Mouse (Mus musculus): ENCODE data around the gene Wbp4. TPM values are rescaled to one million over a fixed set of nuclear protein-coding genes. Genes with fewer than 3 reads are reported as not detected.

Wbp4 gene
- polyA plus RNA-seq, 1 experiment from 2014 or later = 31.0 TPM

GRCm38 (mm10) chr14:79420083-79420685 is 61.1 kb downstream of the Wbp4 start:
- Histone ChIP-seq H3K4me3 (ENCODE audit: low read depth, low read length) (no peak overlapping the region), H3K9ac (ENCODE audit: low read length) (no peak overlapping the region), H3K36me3 (ENCODE audit: control insufficient read depth, insufficient read depth, low read length) (no peaks in the 10 kb centered on the region; the same call in 1 of the 2 replicates), H3K9me3 (ENCODE audit: control insufficient read depth, low read length) (no peaks in the 10 kb centered on the region), H3K4me2 (replicated peaks; ENCODE audit: low read depth) (no peak overlapping the region), H3K4me1 (replicated peaks; ENCODE audit: control insufficient read depth, insufficient read depth) (no peaks in the 10 kb centered on the region), H3K27ac (replicated peaks) (no peak overlapping the region), H3K27me3 (ENCODE audit: control insufficient read depth, insufficient read depth, low read length) (no peaks in the 10 kb centered on the region)
- no peak for DNase-seq (ENCODE audit: low spot score)
- no peak for ATAC-seq (ENCODE audit: low FRiP score, low TSS enrichment)
- 61% methylated on average over 20 of the region's 20 CpGs for WGBS
- no peak for TF ChIP-seq CTCF (IDR thresholded peaks at IDR 0.05; ENCODE audit: low read depth)
- no peak for TF ChIP-seq EP300 (optimal IDR thresholded peaks at IDR 0.05)

- H3K4me1 ChIP-seq (replicated peaks; ENCODE audit: control insufficient read depth, insufficient read depth) = no peaks in the 10 kb centered on the region
- no peak overlapping the region for H3K9ac ChIP-seq (ENCODE audit: low read length)
- no peak for TF ChIP-seq EP300 (optimal IDR thresholded peaks at IDR 0.05)
- no peak for TF ChIP-seq CTCF (IDR thresholded peaks at IDR 0.05; ENCODE audit: low read depth)
- H3K4me3 ChIP-seq (ENCODE audit: low read depth, low read length) = no peak overlapping the region
- ATAC-seq (ENCODE audit: low FRiP score, low TSS enrichment) (no peak), DNase-seq (ENCODE audit: low spot score) (no peak)
- H3K27me3 ChIP-seq (ENCODE audit: control insufficient read depth, insufficient read depth, low read length) = no peaks in the 10 kb centered on the region
- H3K36me3 ChIP-seq (ENCODE audit: control insufficient read depth, insufficient read depth, low read length) = no peaks in the 10 kb centered on the region
- 84% methylated on average over 6 of the region's 6 CpGs for WGBS
- no peak overlapping the region for H3K4me2 ChIP-seq (replicated peaks; ENCODE audit: low read depth)
- no peaks in the 10 kb centered on the region for H3K9me3 ChIP-seq (ENCODE audit: control insufficient read depth, low read length)
- H3K27ac ChIP-seq (replicated peaks) = no peak overlapping the region
Measured at GRCm38 (mm10) chr14:79413121-79413520, 68.2 kb downstream of the Wbp4 start.

GRCm38 (mm10) chr14:79410662-79411061 is 70.7 kb downstream of the Wbp4 start:
- Histone ChIP-seq H3K4me1 (replicated peaks; ENCODE audit: control insufficient read depth, insufficient read depth) (no peaks in the 10 kb centered on the region), H3K27ac (replicated peaks) (no peak overlapping the region), H3K27me3 (ENCODE audit: control insufficient read depth, insufficient read depth, low read length) (no peaks in the 10 kb centered on the region), H3K4me2 (replicated peaks; ENCODE audit: low read depth) (no peak overlapping the region), H3K9ac (ENCODE audit: low read length) (no peak overlapping the region), H3K4me3 (ENCODE audit: low read depth, low read length) (no peak overlapping the region), H3K36me3 (ENCODE audit: control insufficient read depth, insufficient read depth, low read length) (0 out of 2 replicates have a peak, but pooled peaks cover 3% of the 10 kb centered on the region), H3K9me3 (ENCODE audit: control insufficient read depth, low read length) (no peaks in the 10 kb centered on the region)
- 57% methylated on average over 2 of the region's 2 CpGs for WGBS
- ATAC-seq (ENCODE audit: low FRiP score, low TSS enrichment) (no peak), DNase-seq (ENCODE audit: low spot score) (peak; percentile 39)
- TF ChIP-seq EP300 (optimal IDR thresholded peaks at IDR 0.05) (no peak), CTCF (IDR thresholded peaks at IDR 0.05; ENCODE audit: low read depth) (no peak)

Other genes with a start within 250 kb of the Wbp4 start
- not detected in 2 replicates for gene Zfp957, start 234.2 kb downstream of the Wbp4 start, polyA plus RNA-seq (2015; fragmentation: Nextera tagmentation; extraction: Ambion mirVana)
- 40.0 and 45.4 TPM in 2 replicates for gene Rgcc, start 179.9 kb downstream of the Wbp4 start, polyA plus RNA-seq (2015; fragmentation: Nextera tagmentation; extraction: Ambion mirVana)
- 15.0 and 16.0 TPM in 2 replicates for gene Naa16, start 90.7 kb downstream of the Wbp4 start, polyA plus RNA-seq (2015; fragmentation: Nextera tagmentation; extraction: Ambion mirVana)
- 6.8 and 7.7 TPM in 2 replicates for gene Mtrf1, start 83.7 kb downstream of the Wbp4 start, polyA plus RNA-seq (2015; fragmentation: Nextera tagmentation; extraction: Ambion mirVana)
- gene Kbtbd7, start 55.0 kb downstream of the Wbp4 start, polyA plus RNA-seq (2015; fragmentation: Nextera tagmentation; extraction: Ambion mirVana) = 5.1 TPM in 2 replicates
- gene Kbtbd6, start 29.7 kb downstream of the Wbp4 start, polyA plus RNA-seq (2015; fragmentation: Nextera tagmentation; extraction: Ambion mirVana) = 0.57 and 0.98 TPM in 2 replicates
- gene Elf1, start 326 bp downstream of the Wbp4 start, polyA plus RNA-seq (2015; fragmentation: Nextera tagmentation; extraction: Ambion mirVana) = 18.7 and 19.3 TPM in 2 replicates
- 70.4 and 73.7 TPM in 2 replicates for gene Sugt1, start 106.2 kb upstream of the Wbp4 start, polyA plus RNA-seq (2015; fragmentation: Nextera tagmentation; extraction: Ambion mirVana)
- 0.49 and 0.56 TPM in 2 replicates for gene Cnmd, start 180.7 kb upstream of the Wbp4 start, polyA plus RNA-seq (2015; fragmentation: Nextera tagmentation; extraction: Ambion mirVana)